Mouse (Mus musculus): ENCODE data around the gene Kcna3.

GRCm38 (mm10) chr3:107031547-107031946, 4.4 kb upstream of the Kcna3 start:
- TF ChIP-seq POLR2A (IDR thresholded peaks at IDR 0.05; ENCODE audit: control insufficient read depth, low read depth, low read length) (no peak), CTCF (IDR thresholded peaks at IDR 0.05; ENCODE audit: control insufficient read depth, insufficient read depth, insufficient replicate concordance, low read depth, low read length) (no peak)
